Comparison of ENCODE assay signal across 38 mouse cellular contexts in the genomic region with DNA sequence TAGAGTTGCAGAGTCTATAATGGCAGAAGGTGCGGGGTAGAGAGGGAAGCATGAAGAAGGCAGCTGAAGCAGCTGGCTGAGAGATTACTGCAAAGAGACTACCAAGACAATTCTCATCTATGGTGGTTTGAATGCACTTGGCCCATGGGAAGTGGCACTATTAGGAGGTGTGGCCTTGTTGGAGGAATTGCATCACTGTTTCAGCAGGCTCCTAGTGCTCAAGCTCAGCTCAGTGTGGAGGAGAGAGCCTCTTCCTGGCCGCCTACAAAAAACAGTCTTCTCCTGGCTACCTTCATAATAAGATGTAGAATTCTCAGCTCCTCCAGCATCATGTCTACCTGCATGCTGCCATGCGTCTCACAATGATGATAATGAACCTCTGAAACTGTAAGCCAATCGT. TPM values are rescaled to one million over a fixed set of nuclear protein-coding genes. Genes with fewer than 3 reads are reported as not detected.
"Had no signal": no experiment of that assay in that cellular context is flagged by ENCODE, and none has a peak within 500 bp of the region (broad histone marks: within the 10 kb centered on the region; RNA-seq: fewer than 3 reads in every experiment).

No protein-coding gene starts in this region.

- H3K4me3 ChIP-seq: heart, adult 2 months; heart, embryonic 13.5 days; heart, embryonic 15.5 days; hindbrain, embryonic 13.5 days; hindbrain, embryonic 15.5 days; kidney, embryonic 15.5 days; layer of hippocampus, adult 2 months; left cerebral cortex, adult 2 months; limb, embryonic 10.5 days; limb, embryonic 12.5 days had no signal

- H3K27ac ChIP-seq: heart, adult 2 months; heart, embryonic 13.5 days; heart, embryonic 15.5 days; hindbrain, embryonic 13.5 days; hindbrain, embryonic 15.5 days; hindbrain, postnatal 0 days; kidney, embryonic 15.5 days; kidney, postnatal 0 days; layer of hippocampus, adult 2 months; left cerebral cortex, adult 2 months; limb, embryonic 10.5 days; limb, embryonic 12.5 days; liver, embryonic 14.5 days had no signal

- H3K4me1 ChIP-seq: heart, embryonic 13.5 days; heart, embryonic 15.5 days; hindbrain, embryonic 13.5 days; hindbrain, embryonic 15.5 days; kidney, embryonic 15.5 days; limb, embryonic 10.5 days; limb, embryonic 12.5 days had no signal

- ATAC-seq: hindbrain, postnatal 0 days; intestine, embryonic 16.5 days had no signal

- H3K4me2 ChIP-seq: heart, embryonic 11.5 days; heart, embryonic 13.5 days; heart, embryonic 15.5 days; hindbrain, embryonic 13.5 days; hindbrain, embryonic 15.5 days; kidney, embryonic 15.5 days; limb, embryonic 12.5 days; liver, embryonic 11.5 days had no signal

- H3K9me3 ChIP-seq: heart, embryonic 13.5 days; heart, embryonic 15.5 days; hindbrain, embryonic 15.5 days; limb, embryonic 10.5 days had no signal

- H3K27me3 ChIP-seq: heart, embryonic 13.5 days; heart, embryonic 15.5 days; hindbrain, embryonic 13.5 days; hindbrain, embryonic 15.5 days; kidney, embryonic 15.5 days; limb, embryonic 12.5 days had no signal

- H3K9ac ChIP-seq: heart, embryonic 13.5 days; heart, embryonic 15.5 days; hindbrain, embryonic 13.5 days; hindbrain, embryonic 15.5 days; kidney, embryonic 15.5 days; limb, embryonic 12.5 days; liver, embryonic 14.5 days had no signal

- DNase-seq: gastrocnemius, postnatal 14 days; heart, adult 11 months; heart, adult 2 months; heart, postnatal 14 days; heart, postnatal 36 days; kidney, adult 11 months; kidney, adult 2 months; kidney, adult 9 months; kidney, postnatal 25 days; kidney, postnatal 4 days; liver had no signal

RNA-seq across cellular contexts. Expression of a gene that starts 42.0 kb away (rescaled TPM):
- total RNA-seq: gastrocnemius, adult 18-20 months; gastrocnemius, adult 8-10 months; gastrocnemius, postnatal 14 days; gastrocnemius, postnatal 4 days; heart, adult 2 months; heart, postnatal 14 days; heart, postnatal 36 days; hematopoietic stem cell, adult 5-6 weeks; hindbrain, postnatal 0 days; layer of hippocampus, adult 2 months; layer of hippocampus, postnatal 10 days; layer of hippocampus, postnatal 25 days; left cerebral cortex, adult 2 months; left cerebral cortex, postnatal 14 days; left cerebral cortex, postnatal 36 days had no signal
- polyA plus RNA-seq: heart, adult 2 months; heart, embryonic 11.5 days; heart, embryonic 13.5 days; heart, embryonic 15.5 days; heart, postnatal 0 days; hindbrain, embryonic 11.5 days; hindbrain, embryonic 13.5 days; hindbrain, embryonic 15.5 days; hindbrain, postnatal 0 days; intestine, embryonic 14.5 days; intestine, embryonic 16.5 days; kidney, adult 2 months; kidney, embryonic 15.5 days; kidney, postnatal 0 days; limb, embryonic 10.5 days; limb, embryonic 12.5 days; limb, embryonic 14.5 days; liver, embryonic 11.5 days; liver, embryonic 14.5 days had no signal

RNA-seq across cellular contexts. Expression of a gene that starts 43.4 kb away (rescaled TPM):
- total RNA-seq: gastrocnemius, adult 18-20 months; gastrocnemius, adult 8-10 months; gastrocnemius, postnatal 14 days; gastrocnemius, postnatal 4 days; heart, adult 2 months; heart, postnatal 14 days; heart, postnatal 36 days; hematopoietic stem cell, adult 5-6 weeks; hindbrain, postnatal 0 days; layer of hippocampus, adult 2 months; layer of hippocampus, postnatal 10 days; layer of hippocampus, postnatal 25 days; left cerebral cortex, adult 2 months; left cerebral cortex, postnatal 14 days; left cerebral cortex, postnatal 36 days had no signal
- polyA plus RNA-seq: heart, adult 2 months; heart, embryonic 11.5 days; heart, embryonic 13.5 days; heart, embryonic 15.5 days; heart, postnatal 0 days; hindbrain, embryonic 11.5 days; hindbrain, embryonic 13.5 days; hindbrain, embryonic 15.5 days; hindbrain, postnatal 0 days; intestine, embryonic 14.5 days; intestine, embryonic 16.5 days; kidney, adult 2 months; kidney, embryonic 15.5 days; kidney, postnatal 0 days; limb, embryonic 10.5 days; limb, embryonic 12.5 days; limb, embryonic 14.5 days; liver, embryonic 11.5 days; liver, embryonic 14.5 days had no signal

RNA-seq across cellular contexts. Expression of a gene that starts 54.1 kb away (rescaled TPM):
- total RNA-seq: gastrocnemius, adult 18-20 months; gastrocnemius, adult 8-10 months; gastrocnemius, postnatal 14 days; gastrocnemius, postnatal 4 days; heart, adult 2 months; heart, postnatal 14 days; heart, postnatal 36 days; hematopoietic stem cell, adult 5-6 weeks; hindbrain, postnatal 0 days; layer of hippocampus, adult 2 months; layer of hippocampus, postnatal 10 days; layer of hippocampus, postnatal 25 days; left cerebral cortex, adult 2 months; left cerebral cortex, postnatal 14 days; left cerebral cortex, postnatal 36 days had no signal
- polyA plus RNA-seq: heart, adult 2 months; heart, embryonic 11.5 days; heart, embryonic 13.5 days; heart, embryonic 15.5 days; heart, postnatal 0 days; hindbrain, embryonic 11.5 days; hindbrain, embryonic 13.5 days; hindbrain, embryonic 15.5 days; hindbrain, postnatal 0 days; intestine, embryonic 14.5 days; intestine, embryonic 16.5 days; kidney, adult 2 months; kidney, embryonic 15.5 days; kidney, postnatal 0 days; limb, embryonic 10.5 days; limb, embryonic 12.5 days; limb, embryonic 14.5 days; liver, embryonic 11.5 days; liver, embryonic 14.5 days had no signal
